Mouse (Mus musculus): Measurements from ENCODE around the gene Gart. TPM values are rescaled to one million over a fixed set of nuclear protein-coding genes. Genes with fewer than 3 reads are reported as not detected.

Gart gene
- total and polyA plus RNA-seq, 2 experiments from 2014 or later = 40.5 to 45.2 TPM

DNA sequence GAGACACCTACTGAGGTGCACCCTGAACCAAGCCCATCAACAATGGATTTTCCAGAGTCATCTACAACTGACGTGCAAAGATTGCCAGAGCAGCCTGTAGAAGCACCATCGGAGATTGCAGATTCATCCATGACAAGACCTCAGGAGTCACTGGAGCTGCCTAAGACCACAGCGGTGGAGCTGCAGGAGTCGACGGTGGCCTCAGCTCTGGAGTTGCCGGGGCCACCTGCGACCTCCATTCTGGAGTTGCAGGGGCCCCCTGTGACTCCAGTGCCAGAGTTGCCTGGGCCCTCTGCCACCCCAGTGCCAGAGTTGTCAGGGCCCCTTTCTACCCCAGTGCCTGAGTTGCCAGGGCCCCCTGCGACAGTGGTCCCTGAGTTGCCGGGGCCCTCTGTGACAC lies 8.5 kb upstream of the Gart start:
- Histone ChIP-seq H3K4me2 (ENCODE audit: low read depth, low read length, poor library complexity, severe bottlenecking) (no peak overlapping the region), H3K4me3 (ENCODE audit: low read depth, low read length) (no peak overlapping the region), H3K27ac (ENCODE audit: low read depth, low read length) (no peak overlapping the region), H3K9ac (replicated peaks; ENCODE audit: low read length, poor library complexity, severe bottlenecking) (no peak overlapping the region), H3K36me3 (ENCODE audit: insufficient read depth, low read length) (peaks cover 59% of the 10 kb centered on the region), H3K4me1 (ENCODE audit: insufficient read depth, low read length) (no peaks in the 10 kb centered on the region), H3K27me3 (ENCODE audit: insufficient read depth, low read length) (no peaks in the 10 kb centered on the region), H3K9me3 (ENCODE audit: low read length) (no peaks in the 10 kb centered on the region)
- ATAC-seq (ENCODE audit: low FRiP score) (no peak), DNase-seq (ENCODE audit: low spot score) (no peak)
- 97% methylated on average over 9 of the region's 9 CpGs for WGBS
- TF ChIP-seq CTCF (IDR thresholded peaks at IDR 0.05) = no peak

DNA sequence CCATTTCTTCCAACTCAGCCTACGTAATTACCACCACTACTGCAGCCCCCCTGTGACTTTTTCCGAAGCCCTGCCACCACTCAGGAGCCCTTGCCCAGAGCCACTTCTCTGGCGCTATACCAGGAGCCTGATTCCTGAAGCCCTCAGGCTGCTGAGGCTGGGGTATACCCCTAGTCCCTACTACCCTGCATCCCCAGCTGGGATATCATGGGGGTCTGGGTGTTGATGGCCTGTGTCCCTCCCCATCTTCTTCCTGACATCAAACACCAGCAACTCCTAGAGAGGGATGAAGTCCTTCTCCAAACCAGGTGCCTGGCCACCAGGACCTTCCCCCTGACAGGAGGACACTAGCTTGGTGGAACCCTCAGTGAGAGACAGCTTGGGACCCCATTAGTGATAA lies 5.4 kb upstream of the Gart start:
- 93% methylated on average over 3 of the region's 3 CpGs for WGBS
- Histone ChIP-seq H3K4me2 (ENCODE audit: low read depth, low read length, poor library complexity, severe bottlenecking) (no peak overlapping the region), H3K9ac (replicated peaks; ENCODE audit: low read length, poor library complexity, severe bottlenecking) (no peak overlapping the region), H3K27ac (ENCODE audit: low read depth, low read length) (no peak overlapping the region), H3K27me3 (ENCODE audit: insufficient read depth, low read length) (no peaks in the 10 kb centered on the region), H3K36me3 (ENCODE audit: insufficient read depth, low read length) (peaks cover 29% of the 10 kb centered on the region), H3K4me3 (ENCODE audit: low read depth, low read length) (no peak overlapping the region), H3K9me3 (ENCODE audit: low read length) (no peaks in the 10 kb centered on the region), H3K4me1 (ENCODE audit: insufficient read depth, low read length) (peaks cover 4% of the 10 kb centered on the region; the same call in 1 of the 2 replicates)
- ATAC-seq (ENCODE audit: low FRiP score) = no peak
- no peak for DNase-seq (ENCODE audit: low spot score)
- no peak for TF ChIP-seq CTCF (IDR thresholded peaks at IDR 0.05)

DNA sequence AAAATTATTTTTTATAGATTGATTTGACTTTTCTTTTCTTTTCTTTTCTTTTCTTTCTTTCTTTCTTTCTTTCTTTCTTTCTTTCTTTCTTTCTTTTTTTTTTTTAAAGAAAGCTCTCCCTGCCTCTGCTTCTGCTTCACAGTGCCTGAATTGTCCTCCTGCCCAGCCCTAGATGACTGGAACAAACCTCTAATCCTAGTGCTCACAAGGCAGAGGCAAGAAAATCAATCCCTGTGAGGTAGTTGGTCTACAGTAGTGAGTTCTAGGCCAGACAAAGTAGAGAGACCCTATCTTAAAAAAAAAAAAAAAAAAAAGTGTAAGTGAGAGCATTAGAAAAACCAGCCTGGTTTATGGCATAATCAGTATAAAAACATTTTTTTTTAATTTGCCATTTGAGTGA lies 3.0 kb upstream of the Gart start:
- Histone ChIP-seq H3K9me3 (ENCODE audit: low read length) (no peaks in the 10 kb centered on the region), H3K4me2 (ENCODE audit: low read depth, low read length, poor library complexity, severe bottlenecking) (no peak overlapping the region), H3K4me3 (ENCODE audit: low read depth, low read length) (no peak overlapping the region), H3K27me3 (ENCODE audit: insufficient read depth, low read length) (no peaks in the 10 kb centered on the region), H3K9ac (replicated peaks; ENCODE audit: low read length, poor library complexity, severe bottlenecking) (no peak overlapping the region), H3K27ac (ENCODE audit: low read depth, low read length) (no peak overlapping the region), H3K36me3 (ENCODE audit: insufficient read depth, low read length) (peaks cover 7% of the 10 kb centered on the region), H3K4me1 (ENCODE audit: insufficient read depth, low read length) (peaks cover 9% of the 10 kb centered on the region; the same call in 1 of the 2 replicates)
- TF ChIP-seq CTCF (IDR thresholded peaks at IDR 0.05) = no peak
- DNase-seq (ENCODE audit: low spot score) = no peak
- no peak for ATAC-seq (ENCODE audit: low FRiP score)

DNA sequence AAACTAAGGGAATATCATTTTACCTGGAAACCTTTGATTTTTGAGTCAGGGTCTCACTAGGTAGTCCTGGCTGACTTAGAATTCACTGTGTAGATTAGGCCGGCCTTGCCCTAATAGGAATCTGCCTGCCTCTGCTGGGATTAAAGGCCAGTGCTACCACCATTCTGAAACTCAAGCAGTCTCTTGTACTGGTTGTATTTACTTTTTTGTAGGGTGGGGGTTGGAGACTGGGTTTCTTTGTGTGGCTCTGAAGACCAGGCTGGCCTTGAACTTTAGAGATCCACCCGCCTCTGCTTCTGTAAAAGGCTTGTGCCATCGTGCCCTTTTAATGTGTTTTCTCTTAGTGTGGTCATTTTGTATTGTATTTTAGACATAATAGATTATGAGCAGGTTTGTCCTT lies 2.5 kb upstream of the Gart start:
- no peaks in the 10 kb centered on the region for H3K27me3 ChIP-seq (ENCODE audit: insufficient read depth, low read length)
- no peak for DNase-seq (ENCODE audit: low spot score)
- H3K4me1 ChIP-seq (ENCODE audit: insufficient read depth, low read length) = peaks cover 9% of the 10 kb centered on the region; the same call in 1 of the 2 replicates
- no peak for TF ChIP-seq CTCF (IDR thresholded peaks at IDR 0.05)
- H3K36me3 ChIP-seq (ENCODE audit: insufficient read depth, low read length) = peaks cover 5% of the 10 kb centered on the region
- H3K9me3 ChIP-seq (ENCODE audit: low read length) = no peaks in the 10 kb centered on the region
- peak overlapping the region; percentile 75; the same call in 1 of the 2 replicates for H3K4me3 ChIP-seq (ENCODE audit: low read depth, low read length)
- ATAC-seq (ENCODE audit: low FRiP score) = no peak
- H3K9ac ChIP-seq (replicated peaks; ENCODE audit: low read length, poor library complexity, severe bottlenecking) = no peak overlapping the region
- peak overlapping the region; percentile 94 for H3K4me2 ChIP-seq (ENCODE audit: low read depth, low read length, poor library complexity, severe bottlenecking)
- WGBS = 63% methylated on average over 3 of the region's 3 CpGs
- H3K27ac ChIP-seq (ENCODE audit: low read depth, low read length) = no peak overlapping the region

DNA sequence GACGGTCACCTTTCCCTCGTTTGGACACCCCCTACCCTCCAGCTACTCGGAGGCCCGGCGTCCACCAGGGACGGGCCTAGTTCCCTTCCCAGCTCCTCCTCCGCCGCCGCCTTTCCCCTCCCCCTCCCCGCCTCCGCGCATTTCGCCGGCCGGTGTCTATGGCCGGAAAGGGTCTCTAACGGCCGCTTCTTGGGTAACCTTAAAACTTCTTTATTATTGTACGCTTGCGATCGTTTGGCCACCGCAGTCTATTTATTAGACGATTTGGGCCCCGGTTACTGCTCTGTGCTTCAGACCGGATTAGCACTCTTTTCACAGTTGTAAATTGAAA lies 1.4 kb upstream of the Gart start:
- H3K4me3 ChIP-seq (ENCODE audit: low read depth, low read length) = peak overlapping the region; percentile 75
- peak overlapping the region; percentile 87 for H3K9ac ChIP-seq (replicated peaks; ENCODE audit: low read length, poor library complexity, severe bottlenecking)
- H3K4me2 ChIP-seq (ENCODE audit: low read depth, low read length, poor library complexity, severe bottlenecking) = peak overlapping the region; percentile 94
- ATAC-seq (ENCODE audit: low FRiP score) = peak; percentile 44; the same call in 1 of the 2 replicates
- DNase-seq (ENCODE audit: low spot score) = peak; percentile 65
- H3K36me3 ChIP-seq (ENCODE audit: insufficient read depth, low read length) = peaks cover 5% of the 10 kb centered on the region
- no peak for TF ChIP-seq CTCF (IDR thresholded peaks at IDR 0.05)
- peak overlapping the region; percentile 99 for H3K27ac ChIP-seq (ENCODE audit: low read depth, low read length)
- no peaks in the 10 kb centered on the region for H3K27me3 ChIP-seq (ENCODE audit: insufficient read depth, low read length)
- under 1% methylated on average over 23 of the region's 25 CpGs for WGBS
- peaks cover 9% of the 10 kb centered on the region; the same call in 1 of the 2 replicates for H3K4me1 ChIP-seq (ENCODE audit: insufficient read depth, low read length)
- no peaks in the 10 kb centered on the region for H3K9me3 ChIP-seq (ENCODE audit: low read length)

DNA sequence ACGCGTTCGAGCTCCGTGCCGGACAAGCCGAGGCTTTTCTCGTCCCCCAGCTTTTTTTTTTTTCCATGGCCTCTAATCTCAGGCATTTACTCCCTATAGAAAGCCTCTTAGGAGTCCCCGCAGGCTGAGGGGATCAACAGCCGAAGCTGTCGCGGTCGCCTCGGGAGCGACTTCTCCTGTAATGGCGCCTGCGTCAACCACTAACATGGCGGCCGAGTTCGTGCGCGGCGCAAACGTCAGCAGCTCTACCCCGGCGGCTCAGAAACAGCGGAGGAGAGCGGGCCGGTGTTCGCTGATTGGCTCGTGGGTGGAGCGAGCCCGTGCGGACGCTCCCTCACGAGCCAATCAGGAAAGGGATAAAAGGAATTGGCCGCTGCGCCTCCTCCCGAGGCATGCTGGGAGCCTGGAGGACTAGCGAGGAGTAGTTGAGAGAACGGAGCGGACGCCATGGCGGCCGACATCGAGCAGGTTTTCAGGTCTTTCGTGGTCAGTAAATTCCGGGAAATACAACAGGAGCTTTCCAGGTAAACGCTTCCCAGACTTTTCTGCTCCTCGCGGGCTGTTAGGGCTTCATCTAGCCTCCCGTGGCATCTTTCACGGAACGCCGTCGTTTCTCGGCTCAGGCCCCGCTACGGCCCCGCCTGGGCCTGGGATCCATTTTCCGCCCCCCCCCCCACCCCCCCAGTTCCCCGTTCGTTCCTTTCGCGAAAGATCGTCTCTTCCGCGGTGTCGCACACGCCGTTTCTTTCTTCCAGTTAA lies 888 bp upstream of the Gart start, which contains the start of gene Son:
TSS of gene Son (plus strand) at position 46 of the 759 bp plus-strand sequence.
- H3K27ac ChIP-seq (ENCODE audit: low read depth, low read length) = peak within 1 kb of the TSS; percentile 99
- peaks cover 8% of the 10 kb centered on the region for H3K36me3 ChIP-seq (ENCODE audit: insufficient read depth, low read length)
- peaks cover 9% of the 10 kb centered on the region; the same call in 1 of the 2 replicates for H3K4me1 ChIP-seq (ENCODE audit: insufficient read depth, low read length)
- peak within 1 kb of the TSS; percentile 75 for H3K4me3 ChIP-seq (ENCODE audit: low read depth, low read length)
- H3K27me3 ChIP-seq (ENCODE audit: insufficient read depth, low read length) = no peaks in the 10 kb centered on the region
- peak; percentile 99 for DNase-seq (ENCODE audit: low spot score)
- under 1% methylated on average over 57 of the region's 70 CpGs for WGBS
- H3K9ac ChIP-seq (replicated peaks; ENCODE audit: low read length, poor library complexity, severe bottlenecking) = peak within 1 kb of the TSS; percentile 91
- peak; percentile 32 for TF ChIP-seq CTCF (IDR thresholded peaks at IDR 0.05)
- no peaks in the 10 kb centered on the region for H3K9me3 ChIP-seq (ENCODE audit: low read length)
- H3K4me2 ChIP-seq (ENCODE audit: low read depth, low read length, poor library complexity, severe bottlenecking) = peak within 1 kb of the TSS; percentile 94
- peak; percentile 98 for ATAC-seq (ENCODE audit: low FRiP score)

All from midbrain, postnatal 0 days (tissue).